Mouse (Mus musculus) kidney, adult 8-10 months (tissue): ENCODE results near the gene Gstt4.
"Not testable (repeated sequence)": the region's sequence is repeated elsewhere in the genome, so short reads cannot be mapped to it uniquely, and the experiment has no call there.

Source experiments
- DNase-seq, 2 experiments: peaks; one replicate each; pipeline ENCODE4 v3.0.0; 2022

Gstt4 gene

GRCm38 (mm10) chr10:75822443-75822842, at the start of gene Gstt4:
Gene Gstt4 (minus strand): TSS chr10:75822543.
- no peak for DNase-seq

DNA sequence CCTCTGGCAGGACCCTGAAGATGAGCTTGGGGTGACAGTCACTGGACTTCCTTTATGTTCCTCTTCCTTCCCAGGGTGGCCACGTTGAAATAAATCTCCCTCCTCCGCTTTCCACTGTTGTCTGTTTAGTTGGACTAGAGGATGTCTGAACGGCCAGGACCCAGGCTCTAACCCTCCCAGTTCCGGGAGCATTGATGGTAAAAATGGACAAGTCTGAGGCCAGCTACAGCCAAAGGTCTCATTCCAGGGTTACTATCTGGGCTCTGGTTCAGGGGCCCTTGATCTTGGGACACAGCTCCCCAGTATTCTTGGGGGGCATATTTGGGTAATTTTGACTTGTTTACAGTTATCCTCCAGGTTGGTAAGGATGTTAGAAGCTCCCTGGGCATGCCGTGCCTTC, 39.2 kb upstream of the Gstt4 start:
- no peak for DNase-seq

- no peak for DNase-seq
These were observed 38.4 kb upstream of the Gstt4 start for GRCm38 (mm10) chr10:75860746-75861145.

DNA sequence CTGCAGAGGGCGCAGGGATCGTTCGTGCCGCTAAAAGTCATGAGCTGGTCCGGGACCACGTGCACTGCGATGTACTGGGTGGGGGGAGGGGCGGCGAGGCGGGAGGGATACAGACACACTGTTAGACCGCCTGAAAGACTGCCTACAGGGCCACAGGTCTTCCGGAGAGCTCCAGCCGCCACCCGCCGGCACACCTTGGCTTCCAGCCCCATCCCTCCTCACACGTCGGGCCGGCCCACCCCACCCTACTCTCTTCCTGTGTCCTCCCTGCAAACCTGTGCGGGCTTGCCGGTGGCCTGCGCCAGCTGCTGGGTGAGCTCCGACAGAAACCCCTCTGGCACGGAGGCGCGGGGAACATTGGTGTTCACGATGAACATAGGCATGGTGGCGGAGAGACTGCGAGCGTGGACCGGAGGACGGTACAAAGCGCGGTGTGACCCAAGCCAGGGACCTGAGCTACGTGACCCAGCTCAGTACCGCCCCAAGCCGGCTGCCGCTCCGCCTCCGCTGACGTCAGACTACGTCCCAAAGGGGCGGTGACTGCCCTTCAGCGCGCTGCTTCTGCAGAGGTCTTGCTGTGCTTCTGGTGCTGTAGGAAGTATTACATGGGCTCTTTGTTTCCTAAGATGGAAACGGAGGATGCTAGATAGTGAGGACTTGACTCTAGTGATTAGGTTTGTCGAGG, 37.6 kb upstream of the Gstt4 start, which contains the start of gene Mif:
Gene Mif (minus strand): TSS at position 455 of the 685 bp plus-strand sequence.
- peak; percentile 88 to 89 for DNase-seq

- no peak for DNase-seq
These were observed 36.9 kb upstream of the Gstt4 start for GRCm38 (mm10) chr10:75859107-75859746.

DNA sequence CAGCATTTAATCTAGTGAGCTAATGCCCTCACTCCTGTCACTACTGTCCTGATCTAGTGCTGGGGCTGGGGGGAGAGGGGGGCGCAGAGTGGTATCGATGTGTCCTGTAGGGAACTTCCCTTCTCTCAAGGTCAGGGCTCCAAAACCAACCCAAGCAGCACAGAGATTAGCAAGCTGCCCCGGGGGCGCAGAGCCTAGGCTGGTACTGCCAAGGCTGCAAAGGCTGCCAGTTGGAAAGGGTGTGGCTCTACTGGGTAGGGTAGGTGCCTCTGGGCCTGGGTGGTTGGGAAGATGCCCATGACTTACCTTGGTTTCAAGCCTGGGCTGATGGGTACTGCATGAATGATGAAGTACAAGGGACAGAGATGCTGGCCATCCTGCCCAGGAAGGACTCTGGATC, 35.3 kb upstream of the Gstt4 start:
- DNase-seq: no peak

- no peak for DNase-seq
These were observed 34.6 kb upstream of the Gstt4 start for GRCm38 (mm10) chr10:75856976-75857375.

DNA sequence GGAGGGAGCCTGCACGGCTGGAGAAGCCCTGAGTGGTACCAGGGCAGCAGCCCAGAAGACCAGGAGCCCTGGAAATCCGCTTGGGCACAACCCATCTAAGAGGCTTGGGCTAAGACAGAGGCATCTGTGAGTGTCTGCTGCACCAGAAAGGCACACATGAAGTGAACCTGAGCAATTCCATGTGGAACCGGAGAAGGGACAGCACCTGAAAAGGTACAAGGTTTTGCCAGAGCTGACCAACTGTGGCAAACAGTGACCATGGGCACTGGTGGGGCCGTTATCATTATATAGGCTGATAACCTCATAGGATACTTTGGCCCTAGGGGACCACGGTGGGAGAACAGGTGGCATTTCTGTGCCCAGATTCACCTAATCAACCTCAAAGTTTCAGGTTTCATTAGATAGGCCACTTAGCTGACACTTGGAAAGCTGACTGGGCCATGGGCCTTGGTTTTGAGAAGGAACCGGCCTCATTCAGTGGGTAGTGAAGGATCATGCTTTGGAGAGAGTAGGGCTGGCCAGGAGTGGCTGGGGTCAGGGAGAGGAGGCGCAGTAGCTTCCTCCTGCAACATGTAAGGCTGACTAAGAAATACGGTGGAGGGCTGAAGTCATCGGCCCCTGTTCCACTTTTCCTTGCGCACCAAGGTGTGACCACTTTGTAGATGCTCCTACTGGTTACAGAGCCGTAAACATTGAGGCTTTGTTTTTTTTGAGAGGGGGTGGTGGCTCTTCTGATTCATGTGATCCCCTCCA, 34.0 kb upstream of the Gstt4 start:
- no peak for DNase-seq

- no peak for DNase-seq
These were observed 33.2 kb upstream of the Gstt4 start for GRCm38 (mm10) chr10:75855416-75855981.

- DNase-seq: no peak
These were observed 32.4 kb upstream of the Gstt4 start for GRCm38 (mm10) chr10:75854791-75855190.

GRCm38 (mm10) chr10:75854096-75854495, 31.8 kb upstream of the Gstt4 start:
- DNase-seq: no peak

DNA sequence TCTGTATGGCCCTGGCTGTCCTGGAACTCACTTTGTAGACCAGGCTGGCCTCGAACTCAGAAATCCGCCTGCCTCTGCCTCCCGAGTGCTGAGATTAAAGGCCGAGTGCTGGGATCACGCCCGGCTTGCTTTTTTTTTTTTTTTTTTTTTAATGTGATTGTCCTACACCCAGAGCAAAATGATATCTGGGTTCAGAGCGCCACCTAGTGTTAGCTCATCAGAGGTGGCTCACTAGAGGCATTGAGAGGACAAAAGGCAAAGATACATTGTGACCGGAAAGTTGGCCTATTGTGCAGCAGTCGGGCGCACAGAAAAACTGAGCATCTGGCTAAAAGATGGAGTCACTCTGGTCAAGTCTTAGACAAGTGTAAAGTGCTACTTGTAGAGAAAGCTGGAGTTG, 31.1 kb upstream of the Gstt4 start:
- DNase-seq: peak; percentile 82 to 91

DNA sequence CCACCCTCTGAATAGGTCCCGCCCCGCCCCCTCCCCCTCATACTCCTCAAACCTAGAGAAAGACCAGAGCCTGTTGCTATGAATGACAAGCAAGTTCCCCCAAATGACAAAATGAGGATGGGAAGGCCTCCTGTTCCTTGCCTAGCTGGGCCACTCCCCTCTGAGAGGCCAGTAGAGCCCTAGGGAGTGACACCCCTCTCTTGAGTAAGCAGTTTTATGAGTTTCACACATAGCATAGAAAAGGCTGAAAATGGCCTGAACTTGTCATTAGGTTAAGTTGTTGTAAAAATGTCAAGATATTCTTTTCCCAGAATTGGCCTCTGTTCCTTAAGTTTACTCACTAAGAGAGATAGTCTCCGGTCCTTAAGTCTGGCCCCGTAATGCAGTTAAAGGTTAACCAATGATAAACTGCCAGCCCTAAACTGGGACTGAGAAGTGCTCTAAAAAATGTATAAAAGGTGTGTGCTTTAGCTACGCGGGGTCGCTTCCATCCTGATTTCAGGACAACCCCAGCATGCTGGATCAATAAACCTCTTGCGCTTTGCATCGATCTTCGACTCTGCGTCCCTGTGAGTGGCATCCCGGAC, 30.3 kb upstream of the Gstt4 start:
- no peak for DNase-seq

DNA sequence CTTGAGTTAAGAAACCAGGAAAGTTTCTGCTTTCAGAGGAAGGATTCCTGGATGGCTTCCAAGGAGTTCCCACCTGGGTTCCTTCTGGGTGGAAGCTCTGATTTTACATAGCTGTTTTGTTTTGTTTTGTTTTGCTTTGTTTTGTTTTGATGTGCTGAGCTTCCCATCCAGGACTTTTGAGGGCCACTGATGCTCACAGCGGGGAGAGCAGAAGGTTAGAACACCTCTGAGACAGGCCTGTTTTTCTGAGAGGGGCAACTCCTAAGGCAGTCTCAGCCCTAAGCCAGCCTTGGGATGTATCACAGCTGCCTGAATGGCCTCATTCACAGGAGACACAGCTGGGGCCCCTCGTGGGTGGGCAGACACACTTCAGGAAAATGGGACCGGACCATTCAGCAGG, 29.3 kb upstream of the Gstt4 start:
- DNase-seq: no peak

DNA sequence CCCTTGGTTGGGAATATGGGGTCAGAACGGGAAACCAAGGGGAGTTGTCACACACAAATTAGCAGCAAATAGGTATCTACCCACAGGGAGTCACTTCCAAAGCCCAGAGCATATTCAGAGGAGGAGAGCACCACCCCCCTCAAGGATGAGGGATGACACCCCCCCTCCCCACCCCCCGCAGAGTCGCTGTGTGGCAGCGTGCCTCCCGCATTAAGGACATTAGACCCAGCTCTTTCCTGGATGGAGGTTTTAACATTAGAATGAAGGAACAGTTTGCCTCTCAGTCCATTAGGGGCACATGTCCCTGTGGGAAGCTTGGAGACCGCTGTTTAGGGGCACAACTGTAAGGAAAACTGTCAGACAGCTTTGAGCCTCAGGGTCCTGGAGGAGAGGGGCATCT, 28.7 kb upstream of the Gstt4 start:
- DNase-seq: no peak

DNA sequence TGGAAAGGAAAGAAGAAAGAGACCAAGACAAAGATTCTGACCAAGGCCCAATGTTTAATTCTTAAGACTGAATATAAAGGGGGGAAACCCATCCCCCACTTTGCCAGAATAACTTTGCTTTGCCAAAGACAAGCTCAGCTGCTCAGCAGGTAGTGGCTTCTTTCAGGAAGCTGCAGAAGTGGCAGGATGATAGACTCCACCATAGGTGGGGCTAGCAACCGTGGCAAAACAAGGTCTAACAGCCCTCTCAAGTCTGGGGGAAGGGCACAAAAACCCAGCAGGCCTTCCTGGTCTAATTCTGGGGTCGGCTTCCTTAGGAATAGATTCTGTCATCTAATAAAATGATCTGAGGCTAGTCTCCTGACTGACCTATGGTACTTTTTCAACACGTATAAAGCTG, 26.0 kb upstream of the Gstt4 start:
- no peak for DNase-seq

DNA sequence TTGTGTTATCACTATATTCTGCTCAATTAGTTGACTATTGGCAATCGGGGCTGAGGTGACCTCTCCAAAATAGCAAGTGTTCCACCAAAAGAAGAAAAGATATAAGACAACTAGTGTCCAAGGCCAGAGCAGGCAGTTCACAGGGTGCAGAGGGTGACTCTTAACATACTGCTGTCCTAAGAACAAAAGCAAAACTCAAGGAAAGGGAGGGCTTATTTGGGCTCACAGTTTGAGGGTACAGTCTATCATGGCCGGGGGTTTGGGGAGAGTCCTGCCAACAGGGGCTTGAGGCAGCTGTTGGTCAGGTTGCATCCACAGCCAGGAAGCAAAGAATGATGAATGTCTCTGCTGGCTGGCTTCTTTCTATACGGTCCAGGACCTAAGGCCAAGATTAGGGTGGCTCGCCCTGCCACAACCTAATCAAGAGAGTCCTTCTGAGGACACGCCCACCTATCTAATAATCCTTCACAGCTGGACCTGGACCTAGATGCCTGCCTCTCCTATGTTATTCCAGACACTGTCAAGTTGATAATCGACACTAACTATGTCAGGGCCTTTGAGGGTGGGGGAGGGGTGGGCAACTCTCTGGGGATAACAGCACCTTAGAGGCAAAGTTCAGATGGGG, 23.1 kb upstream of the Gstt4 start:
- no peak for DNase-seq

- DNase-seq: no peak
These were observed 22.5 kb upstream of the Gstt4 start for GRCm38 (mm10) chr10:75844800-75845199.

DNA sequence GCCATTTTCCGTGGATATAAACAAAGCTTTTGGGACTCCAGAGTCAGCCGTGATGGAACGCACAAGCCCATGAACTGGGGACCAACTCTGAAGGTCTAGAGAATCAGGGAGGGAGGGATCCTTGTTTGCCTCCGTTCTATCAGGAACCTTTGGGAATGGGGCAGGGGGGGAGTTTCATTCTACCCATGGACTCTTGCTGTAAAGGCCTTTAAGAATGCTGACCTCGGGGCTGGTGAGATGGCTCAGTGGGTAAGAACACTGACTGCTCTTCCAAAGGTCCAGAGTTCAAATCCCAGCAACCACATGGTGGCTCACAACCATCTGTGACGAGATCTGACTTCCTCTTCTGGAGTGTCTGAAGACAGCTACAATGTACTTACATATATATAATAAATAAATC, 21.6 kb upstream of the Gstt4 start:
- not testable (repeated sequence) for DNase-seq

GRCm38 (mm10) chr10:75839092-75839491, 16.7 kb upstream of the Gstt4 start:
- DNase-seq: no peak

- DNase-seq: peak; percentile 96 to 98
These were observed 15.0 kb upstream of the Gstt4 start, which contains the start of gene Gstt2 for GRCm38 (mm10) chr10:75837248-75837759. Gene Gstt2 (minus strand): TSS chr10:75837424.

- peak; percentile 66 to 93 for DNase-seq
These were observed 13.6 kb upstream of the Gstt4 start for GRCm38 (mm10) chr10:75835761-75836531.
